Mouse (Mus musculus): ENCODE measurements around the gene Rims3. TPM values are rescaled to one million over a fixed set of nuclear protein-coding genes. Genes with fewer than 3 reads are reported as not detected.
A peak's percentile ranks its signal among the peaks of the same experiment; 100 is the strongest.

Rims3 gene
- polyA plus RNA-seq, 1 experiment from 2014 or later, result 0.35 TPM

GRCm38 (mm10) chr4:120855360-120856060, 894 bp downstream of the Rims3 start:
- Histone ChIP-seq H3K4me1 (peaks cover 11% of the 10 kb centered on the region; the same call in 1 of the 2 replicates), H3K4me3 (peak overlapping the region; percentile 52), H3K9me3 (no peaks in the 10 kb centered on the region), H3K9ac (no peak overlapping the region), H3K4me2 (peak overlapping the region; percentile 80), H3K36me3 (no peaks in the 10 kb centered on the region), H3K27ac (no peak overlapping the region), H3K27me3 (peaks cover 55% of the 10 kb centered on the region)
- 17% methylated on average over 7 of the region's 7 CpGs for WGBS
- ATAC-seq (ENCODE audit: insufficient number of reproducible peaks, low FRiP score, low TSS enrichment, low read depth), result no peak

GRCm38 (mm10) chr4:120856376-120856775, 1.8 kb downstream of the Rims3 start:
- H3K36me3 ChIP-seq, result no peaks in the 10 kb centered on the region
- H3K4me3 ChIP-seq, result no peak overlapping the region
- H3K27ac ChIP-seq, result no peak overlapping the region
- H3K9me3 ChIP-seq, result no peaks in the 10 kb centered on the region
- peaks cover 55% of the 10 kb centered on the region for H3K27me3 ChIP-seq
- no peak overlapping the region for H3K9ac ChIP-seq
- no peak overlapping the region for H3K4me2 ChIP-seq
- ATAC-seq (ENCODE audit: insufficient number of reproducible peaks, low FRiP score, low TSS enrichment, low read depth), result no peak
- 42% methylated on average over 4 of the region's 5 CpGs for WGBS
- peaks cover 11% of the 10 kb centered on the region; the same call in 1 of the 2 replicates for H3K4me1 ChIP-seq

- Histone ChIP-seq H3K27me3 (peaks cover 30% of the 10 kb centered on the region), H3K9ac (no peak overlapping the region), H3K4me2 (no peak overlapping the region), H3K4me1 (peaks cover 6% of the 10 kb centered on the region; the same call in 1 of the 2 replicates), H3K4me3 (no peak overlapping the region), H3K36me3 (no peaks in the 10 kb centered on the region), H3K9me3 (no peaks in the 10 kb centered on the region), H3K27ac (no peak overlapping the region)
- 64% methylated on average over 7 of the region's 7 CpGs for WGBS
- no peak for ATAC-seq (ENCODE audit: insufficient number of reproducible peaks, low FRiP score, low TSS enrichment, low read depth)
Measured at GRCm38 (mm10) chr4:120859865-120860264, 5.2 kb downstream of the Rims3 start.

- H3K36me3 ChIP-seq, result no peaks in the 10 kb centered on the region
- no peaks in the 10 kb centered on the region for H3K4me1 ChIP-seq
- 0 out of 2 replicates have a peak, but pooled peaks cover 3% of the 10 kb centered on the region for H3K27me3 ChIP-seq
- H3K4me3 ChIP-seq, result no peak overlapping the region
- 5% methylated on average over 6 of the region's 6 CpGs for WGBS
- no peak for ATAC-seq (ENCODE audit: insufficient number of reproducible peaks, low FRiP score, low TSS enrichment, low read depth)
- no peak overlapping the region for H3K9ac ChIP-seq
- no peaks in the 10 kb centered on the region for H3K9me3 ChIP-seq
- H3K27ac ChIP-seq, result no peak overlapping the region
- H3K4me2 ChIP-seq, result no peak overlapping the region
Measured at GRCm38 (mm10) chr4:120866211-120866610, 11.6 kb downstream of the Rims3 start.

GRCm38 (mm10) chr4:120868246-120868645, 13.6 kb downstream of the Rims3 start:
- 73% methylated on average over 5 of the region's 5 CpGs for WGBS
- Histone ChIP-seq H3K4me3 (no peak overlapping the region), H3K4me2 (no peak overlapping the region), H3K9me3 (no peaks in the 10 kb centered on the region), H3K27me3 (0 out of 2 replicates have a peak, but pooled peaks cover 3% of the 10 kb centered on the region), H3K27ac (no peak overlapping the region), H3K4me1 (no peaks in the 10 kb centered on the region), H3K36me3 (no peaks in the 10 kb centered on the region), H3K9ac (no peak overlapping the region)
- no peak for ATAC-seq (ENCODE audit: insufficient number of reproducible peaks, low FRiP score, low TSS enrichment, low read depth)

GRCm38 (mm10) chr4:120868988-120869387, 14.4 kb downstream of the Rims3 start:
- ATAC-seq (ENCODE audit: insufficient number of reproducible peaks, low FRiP score, low TSS enrichment, low read depth), result no peak
- H3K27me3 ChIP-seq, result 0 out of 2 replicates have a peak, but pooled peaks cover 3% of the 10 kb centered on the region
- WGBS, result 58% methylated on average over 3 of the region's 3 CpGs
- no peaks in the 10 kb centered on the region for H3K4me1 ChIP-seq
- H3K9ac ChIP-seq, result no peak overlapping the region
- H3K9me3 ChIP-seq, result no peaks in the 10 kb centered on the region
- no peaks in the 10 kb centered on the region for H3K36me3 ChIP-seq
- H3K4me3 ChIP-seq, result no peak overlapping the region
- H3K4me2 ChIP-seq, result no peak overlapping the region
- no peak overlapping the region for H3K27ac ChIP-seq

GRCm38 (mm10) chr4:120870262-120870748, 15.7 kb downstream of the Rims3 start:
- Histone ChIP-seq H3K4me3 (no peak overlapping the region), H3K9ac (no peak overlapping the region), H3K27ac (no peak overlapping the region), H3K9me3 (no peaks in the 10 kb centered on the region), H3K4me1 (no peaks in the 10 kb centered on the region), H3K4me2 (no peak overlapping the region), H3K36me3 (no peaks in the 10 kb centered on the region), H3K27me3 (0 out of 2 replicates have a peak, but pooled peaks cover 2% of the 10 kb centered on the region)
- peak; percentile 36 for ATAC-seq (ENCODE audit: insufficient number of reproducible peaks, low FRiP score, low TSS enrichment, low read depth)
- WGBS, result 55% methylated on average over 7 of the region's 7 CpGs

- Histone ChIP-seq H3K9me3 (no peaks in the 10 kb centered on the region), H3K27ac (no peak overlapping the region), H3K4me3 (no peak overlapping the region), H3K4me1 (0 out of 2 replicates have a peak, but pooled peaks cover 3% of the 10 kb centered on the region), H3K9ac (no peak overlapping the region), H3K36me3 (no peaks in the 10 kb centered on the region), H3K27me3 (no peaks in the 10 kb centered on the region), H3K4me2 (no peak overlapping the region)
- no peak for ATAC-seq (ENCODE audit: insufficient number of reproducible peaks, low FRiP score, low TSS enrichment, low read depth)
- 62% methylated on average over 3 of the region's 3 CpGs for WGBS
Measured at GRCm38 (mm10) chr4:120875961-120876360, 21.3 kb downstream of the Rims3 start.

- 0 out of 2 replicates have a peak, but pooled peaks cover 6% of the 10 kb centered on the region for H3K4me1 ChIP-seq
- ATAC-seq (ENCODE audit: insufficient number of reproducible peaks, low FRiP score, low TSS enrichment, low read depth), result no peak
- no peak overlapping the region for H3K9ac ChIP-seq
- no peak overlapping the region for H3K4me3 ChIP-seq
- no peak overlapping the region for H3K27ac ChIP-seq
- 45% methylated on average over 3 of the region's 3 CpGs for WGBS
- no peaks in the 10 kb centered on the region for H3K36me3 ChIP-seq
- no peaks in the 10 kb centered on the region for H3K9me3 ChIP-seq
- H3K27me3 ChIP-seq, result no peaks in the 10 kb centered on the region
- H3K4me2 ChIP-seq, result no peak overlapping the region
Measured at GRCm38 (mm10) chr4:120878728-120879127, 24.1 kb downstream of the Rims3 start.

GRCm38 (mm10) chr4:120879386-120879785, 24.8 kb downstream of the Rims3 start:
- no peak overlapping the region for H3K27ac ChIP-seq
- 27% methylated on average over 4 of the region's 4 CpGs for WGBS
- no peak overlapping the region for H3K9ac ChIP-seq
- H3K9me3 ChIP-seq, result no peaks in the 10 kb centered on the region
- no peaks in the 10 kb centered on the region for H3K36me3 ChIP-seq
- H3K27me3 ChIP-seq, result no peaks in the 10 kb centered on the region
- no peak for ATAC-seq (ENCODE audit: insufficient number of reproducible peaks, low FRiP score, low TSS enrichment, low read depth)
- no peak overlapping the region for H3K4me2 ChIP-seq
- 0 out of 2 replicates have a peak, but pooled peaks cover 6% of the 10 kb centered on the region for H3K4me1 ChIP-seq
- no peak overlapping the region for H3K4me3 ChIP-seq

GRCm38 (mm10) chr4:120880731-120881432, 26.3 kb downstream of the Rims3 start:
- Histone ChIP-seq H3K36me3 (no peaks in the 10 kb centered on the region), H3K27me3 (no peaks in the 10 kb centered on the region), H3K4me2 (no peak overlapping the region), H3K9me3 (no peaks in the 10 kb centered on the region), H3K4me1 (0 out of 2 replicates have a peak, but pooled peaks cover 6% of the 10 kb centered on the region), H3K4me3 (no peak overlapping the region), H3K9ac (no peak overlapping the region), H3K27ac (no peak overlapping the region)
- WGBS, result 58% methylated on average over 6 of the region's 6 CpGs
- ATAC-seq (ENCODE audit: insufficient number of reproducible peaks, low FRiP score, low TSS enrichment, low read depth), result no peak
